Mouse (Mus musculus) MEL-GATA-1-ER (cell line): ENCODE data around the gene Ifitm5.

Experiments
- DNase-seq: peaks from one replicate; pipeline ENCODE4 v3.0.0-alpha.2; 2012; ENCODE audit warnings: low read depth; ENCODE audit errors: extremely low read depth

The Ifitm5 gene

GRCm38 (mm10) chr7:140962733-140963132, 12.6 kb upstream of the Ifitm5 start:
- no peak for DNase-seq

- DNase-seq: no peak
Observed at GRCm38 (mm10) chr7:140961416-140961815, 11.3 kb upstream of the Ifitm5 start.

GRCm38 (mm10) chr7:140960026-140960425, 9.9 kb upstream of the Ifitm5 start:
- no peak for DNase-seq

- no peak for DNase-seq
Observed at GRCm38 (mm10) chr7:140959181-140959901, 9.2 kb upstream of the Ifitm5 start.

GRCm38 (mm10) chr7:140956556-140956869, 6.4 kb upstream of the Ifitm5 start:
- DNase-seq: no peak

- DNase-seq: peak; percentile 94
Observed at GRCm38 (mm10) chr7:140955758-140956555, 5.9 kb upstream of the Ifitm5 start, which contains the start of the genes Gm45717 and Ifitm2. Gene Gm45717, minus strand, starts transcription at chr7:140955937. Gene Ifitm2, minus strand, starts transcription at chr7:140955987.

- DNase-seq: peak; percentile 39
Observed at GRCm38 (mm10) chr7:140955342-140955741, 5.3 kb upstream of the Ifitm5 start.

GRCm38 (mm10) chr7:140954733-140955071, 4.6 kb upstream of the Ifitm5 start:
- no peak for DNase-seq

GRCm38 (mm10) chr7:140953800-140954732, 4.0 kb upstream of the Ifitm5 start:
- DNase-seq: peak; percentile 27

GRCm38 (mm10) chr7:140953133-140953532, 3.0 kb upstream of the Ifitm5 start:
- no peak for DNase-seq

GRCm38 (mm10) chr7:140952441-140952840, 2.4 kb upstream of the Ifitm5 start:
- no peak for DNase-seq

GRCm38 (mm10) chr7:140951765-140952164, 1.7 kb upstream of the Ifitm5 start:
- no peak for DNase-seq

GRCm38 (mm10) chr7:140951051-140951450, 960 bp upstream of the Ifitm5 start:
- no peak for DNase-seq

- DNase-seq: no peak
Observed at GRCm38 (mm10) chr7:140949255-140949654, 836 bp downstream of the Ifitm5 start.

- no peak for DNase-seq
Observed at GRCm38 (mm10) chr7:140948161-140948560, 1.9 kb downstream of the Ifitm5 start.

GRCm38 (mm10) chr7:140946980-140947379, 3.1 kb downstream of the Ifitm5 start:
- DNase-seq: peak; percentile 60

GRCm38 (mm10) chr7:140946311-140946710, 3.8 kb downstream of the Ifitm5 start:
- DNase-seq: no peak

- DNase-seq: no peak
Observed at GRCm38 (mm10) chr7:140945247-140945646, 4.8 kb downstream of the Ifitm5 start.

- DNase-seq: no peak
Observed at GRCm38 (mm10) chr7:140944236-140944635, 5.9 kb downstream of the Ifitm5 start.

- no peak for DNase-seq
Observed at GRCm38 (mm10) chr7:140943356-140943755, 6.7 kb downstream of the Ifitm5 start.

GRCm38 (mm10) chr7:140942811-140943210, 7.3 kb downstream of the Ifitm5 start:
- DNase-seq: no peak

- DNase-seq: no peak
Observed at GRCm38 (mm10) chr7:140942341-140942740, 7.8 kb downstream of the Ifitm5 start.
